Mouse (Mus musculus) MN1 (cell line): ENCODE data around the gene Adamts17.

ENCODE experiments used
- DNase-seq: peaks from one replicate; pipeline ENCODE4 v3.0.0-alpha.2; 2016; ENCODE audit warnings: low spot score

The Adamts17 gene

GRCm38 (mm10) chr7:66970974-66971373, 131.4 kb downstream of the Adamts17 start:
- DNase-seq = no peak

- DNase-seq = no peak
Observed at GRCm38 (mm10) chr7:66974859-66975258, 135.3 kb downstream of the Adamts17 start.

GRCm38 (mm10) chr7:66976371-66976770, 136.8 kb downstream of the Adamts17 start:
- no peak for DNase-seq

GRCm38 (mm10) chr7:66981591-66981990, 142.1 kb downstream of the Adamts17 start:
- no peak for DNase-seq

GRCm38 (mm10) chr7:66982084-66982483, 142.5 kb downstream of the Adamts17 start:
- DNase-seq = no peak

GRCm38 (mm10) chr7:66987671-66988070, 148.1 kb downstream of the Adamts17 start:
- DNase-seq = no peak

- DNase-seq = no peak
Observed at GRCm38 (mm10) chr7:66988441-66988840, 148.9 kb downstream of the Adamts17 start.

- no peak for DNase-seq
Observed at GRCm38 (mm10) chr7:66989357-66990045, 150.0 kb downstream of the Adamts17 start.

GRCm38 (mm10) chr7:66998821-66999220, 159.3 kb downstream of the Adamts17 start:
- no peak for DNase-seq

- no peak for DNase-seq
Observed at GRCm38 (mm10) chr7:67003648-67004047, 164.1 kb downstream of the Adamts17 start.

- DNase-seq = no peak
Observed at GRCm38 (mm10) chr7:67004220-67004619, 164.7 kb downstream of the Adamts17 start.

GRCm38 (mm10) chr7:67009841-67010240, 170.3 kb downstream of the Adamts17 start:
- no peak for DNase-seq

GRCm38 (mm10) chr7:67012011-67012751, 172.6 kb downstream of the Adamts17 start:
- DNase-seq = no peak

GRCm38 (mm10) chr7:67013211-67013895, 173.8 kb downstream of the Adamts17 start:
- no peak for DNase-seq

- DNase-seq = no peak
Observed at GRCm38 (mm10) chr7:67019937-67020336, 180.4 kb downstream of the Adamts17 start.

GRCm38 (mm10) chr7:67026114-67027070, 186.9 kb downstream of the Adamts17 start:
- DNase-seq = no peak

- DNase-seq = no peak
Observed at GRCm38 (mm10) chr7:67027216-67027615, 187.7 kb downstream of the Adamts17 start.

GRCm38 (mm10) chr7:67027696-67028095, 188.2 kb downstream of the Adamts17 start:
- no peak for DNase-seq

- no peak for DNase-seq
Observed at GRCm38 (mm10) chr7:67028902-67029301, 189.4 kb downstream of the Adamts17 start.

GRCm38 (mm10) chr7:67029481-67029880, 189.9 kb downstream of the Adamts17 start:
- no peak for DNase-seq

GRCm38 (mm10) chr7:67031284-67031683, 191.7 kb downstream of the Adamts17 start:
- no peak for DNase-seq

GRCm38 (mm10) chr7:67032616-67033015, 193.1 kb downstream of the Adamts17 start:
- DNase-seq = no peak
